Mouse (Mus musculus): Measurements from ENCODE around the gene Mrpl39. TPM values are rescaled to one million over a fixed set of nuclear protein-coding genes. Genes with fewer than 3 reads are reported as not detected.
A peak's percentile ranks its signal among the peaks of the same experiment; 100 is the strongest.

Gene Mrpl39
- polyA plus RNA-seq, 1 experiment from 2014 or later, result 49.4 TPM

- peak overlapping the region; percentile 68 for H3K9ac ChIP-seq (ENCODE audit: low read depth, low read length)
- under 1% methylated on average over 23 of the region's 23 CpGs for WGBS
- peaks cover 5% of the 10 kb centered on the region; the same call in 1 of the 2 replicates for H3K4me1 ChIP-seq (ENCODE audit: control insufficient read depth, insufficient read depth, low read length)
- no peaks in the 10 kb centered on the region for H3K9me3 ChIP-seq (ENCODE audit: control insufficient read depth, low read length)
- H3K27ac ChIP-seq (ENCODE audit: low read length), result no peak overlapping the region
- peak overlapping the region; percentile 57 for H3K4me3 ChIP-seq (ENCODE audit: low read length)
- H3K4me2 ChIP-seq (ENCODE audit: low read depth, low read length), result peak overlapping the region; percentile 99
- H3K36me3 ChIP-seq (ENCODE audit: control insufficient read depth, insufficient read depth, low read length), result no peaks in the 10 kb centered on the region
- H3K27me3 ChIP-seq (replicated peaks; ENCODE audit: control insufficient read depth, insufficient read depth, low read length), result peaks cover 10% of the 10 kb centered on the region
- no peak for ATAC-seq
These were observed 39.3 kb upstream of the Mrpl39 start for GRCm38 (mm10) chr16:84774761-84775231.

GRCm38 (mm10) chr16:84774003-84774703, 38.6 kb upstream of the Mrpl39 start, which contains the start of gene Jam2:
Gene Jam2, plus strand, starts transcription at chr16:84774123.
- peak; percentile 87 for ATAC-seq
- Histone ChIP-seq H3K4me2 (ENCODE audit: low read depth, low read length) (peak within 1 kb of the TSS; percentile 99), H3K4me1 (ENCODE audit: control insufficient read depth, insufficient read depth, low read length) (peaks cover 5% of the 10 kb centered on the region; the same call in 1 of the 2 replicates), H3K9ac (ENCODE audit: low read depth, low read length) (peak within 1 kb of the TSS; percentile 68), H3K36me3 (ENCODE audit: control insufficient read depth, insufficient read depth, low read length) (no peaks in the 10 kb centered on the region), H3K4me3 (ENCODE audit: low read length) (peak within 1 kb of the TSS; percentile 57), H3K9me3 (ENCODE audit: control insufficient read depth, low read length) (no peaks in the 10 kb centered on the region), H3K27me3 (replicated peaks; ENCODE audit: control insufficient read depth, insufficient read depth, low read length) (peaks cover 10% of the 10 kb centered on the region), H3K27ac (ENCODE audit: low read length) (0 out of 2 replicates have a peak within 1 kb of the TSS, but pooled peaks have one; percentile 18)
- WGBS, result 0% methylated on average over 41 of the region's 43 CpGs

- Histone ChIP-seq H3K9ac (ENCODE audit: low read depth, low read length) (peak overlapping the region; percentile 68; the same call in 1 of the 2 replicates), H3K4me1 (ENCODE audit: control insufficient read depth, insufficient read depth, low read length) (peaks cover 5% of the 10 kb centered on the region; the same call in 1 of the 2 replicates), H3K36me3 (ENCODE audit: control insufficient read depth, insufficient read depth, low read length) (no peaks in the 10 kb centered on the region), H3K4me3 (ENCODE audit: low read length) (peak overlapping the region; percentile 57), H3K4me2 (ENCODE audit: low read depth, low read length) (peak overlapping the region; percentile 99), H3K27ac (ENCODE audit: low read length) (no peak overlapping the region), H3K27me3 (replicated peaks; ENCODE audit: control insufficient read depth, insufficient read depth, low read length) (peaks cover 10% of the 10 kb centered on the region), H3K9me3 (ENCODE audit: control insufficient read depth, low read length) (no peaks in the 10 kb centered on the region)
- WGBS, result 5% methylated on average over 15 of the region's 15 CpGs
- ATAC-seq, result peak; percentile 15; the same call in 1 of the 2 replicates
These were observed 37.8 kb upstream of the Mrpl39 start for GRCm38 (mm10) chr16:84773268-84773861.

GRCm38 (mm10) chr16:84772496-84773267, 37.1 kb upstream of the Mrpl39 start:
- Histone ChIP-seq H3K4me3 (ENCODE audit: low read length) (no peak overlapping the region), H3K9ac (ENCODE audit: low read depth, low read length) (no peak overlapping the region), H3K9me3 (ENCODE audit: control insufficient read depth, low read length) (no peaks in the 10 kb centered on the region), H3K36me3 (ENCODE audit: control insufficient read depth, insufficient read depth, low read length) (no peaks in the 10 kb centered on the region), H3K4me1 (ENCODE audit: control insufficient read depth, insufficient read depth, low read length) (peaks cover 5% of the 10 kb centered on the region; the same call in 1 of the 2 replicates), H3K27ac (ENCODE audit: low read length) (no peak overlapping the region), H3K27me3 (replicated peaks; ENCODE audit: control insufficient read depth, insufficient read depth, low read length) (peaks cover 10% of the 10 kb centered on the region), H3K4me2 (ENCODE audit: low read depth, low read length) (no peak overlapping the region)
- WGBS, result 31% methylated on average over 8 of the region's 8 CpGs
- ATAC-seq, result no peak

GRCm38 (mm10) chr16:84771461-84771860, 35.9 kb upstream of the Mrpl39 start:
- Histone ChIP-seq H3K27ac (ENCODE audit: low read length) (no peak overlapping the region), H3K4me1 (ENCODE audit: control insufficient read depth, insufficient read depth, low read length) (peaks cover 5% of the 10 kb centered on the region; the same call in 1 of the 2 replicates), H3K36me3 (ENCODE audit: control insufficient read depth, insufficient read depth, low read length) (no peaks in the 10 kb centered on the region), H3K4me2 (ENCODE audit: low read depth, low read length) (no peak overlapping the region), H3K9me3 (ENCODE audit: control insufficient read depth, low read length) (no peaks in the 10 kb centered on the region), H3K4me3 (ENCODE audit: low read length) (no peak overlapping the region), H3K27me3 (replicated peaks; ENCODE audit: control insufficient read depth, insufficient read depth, low read length) (peaks cover 10% of the 10 kb centered on the region), H3K9ac (ENCODE audit: low read depth, low read length) (no peak overlapping the region)
- ATAC-seq, result no peak
- 79% methylated on average over 2 of the region's 2 CpGs for WGBS

GRCm38 (mm10) chr16:84770891-84771290, 35.3 kb upstream of the Mrpl39 start:
- Histone ChIP-seq H3K9ac (ENCODE audit: low read depth, low read length) (no peak overlapping the region), H3K27me3 (replicated peaks; ENCODE audit: control insufficient read depth, insufficient read depth, low read length) (peaks cover 8% of the 10 kb centered on the region), H3K9me3 (ENCODE audit: control insufficient read depth, low read length) (no peaks in the 10 kb centered on the region), H3K4me3 (ENCODE audit: low read length) (no peak overlapping the region), H3K4me2 (ENCODE audit: low read depth, low read length) (no peak overlapping the region), H3K27ac (ENCODE audit: low read length) (no peak overlapping the region), H3K36me3 (ENCODE audit: control insufficient read depth, insufficient read depth, low read length) (no peaks in the 10 kb centered on the region), H3K4me1 (ENCODE audit: control insufficient read depth, insufficient read depth, low read length) (peaks cover 5% of the 10 kb centered on the region; the same call in 1 of the 2 replicates)
- ATAC-seq, result no peak
- 84% methylated on average over 7 of the region's 7 CpGs for WGBS

- Histone ChIP-seq H3K9me3 (ENCODE audit: control insufficient read depth, low read length) (no peaks in the 10 kb centered on the region), H3K27me3 (replicated peaks; ENCODE audit: control insufficient read depth, insufficient read depth, low read length) (peaks cover 8% of the 10 kb centered on the region), H3K36me3 (ENCODE audit: control insufficient read depth, insufficient read depth, low read length) (no peaks in the 10 kb centered on the region), H3K27ac (ENCODE audit: low read length) (no peak overlapping the region), H3K4me3 (ENCODE audit: low read length) (no peak overlapping the region), H3K9ac (ENCODE audit: low read depth, low read length) (no peak overlapping the region), H3K4me1 (ENCODE audit: control insufficient read depth, insufficient read depth, low read length) (peaks cover 5% of the 10 kb centered on the region; the same call in 1 of the 2 replicates), H3K4me2 (ENCODE audit: low read depth, low read length) (no peak overlapping the region)
- WGBS, result 81% methylated on average over 19 of the region's 19 CpGs
- no peak for ATAC-seq
These were observed 34.3 kb upstream of the Mrpl39 start for GRCm38 (mm10) chr16:84769619-84770464.

- Histone ChIP-seq H3K27me3 (replicated peaks; ENCODE audit: control insufficient read depth, insufficient read depth, low read length) (peaks cover 5% of the 10 kb centered on the region), H3K9ac (ENCODE audit: low read depth, low read length) (no peak overlapping the region), H3K27ac (ENCODE audit: low read length) (no peak overlapping the region), H3K9me3 (ENCODE audit: control insufficient read depth, low read length) (no peaks in the 10 kb centered on the region), H3K4me3 (ENCODE audit: low read length) (no peak overlapping the region), H3K36me3 (ENCODE audit: control insufficient read depth, insufficient read depth, low read length) (no peaks in the 10 kb centered on the region), H3K4me2 (ENCODE audit: low read depth, low read length) (no peak overlapping the region), H3K4me1 (ENCODE audit: control insufficient read depth, insufficient read depth, low read length) (peaks cover 5% of the 10 kb centered on the region; the same call in 1 of the 2 replicates)
- WGBS, result 70% methylated on average over 4 of the region's 4 CpGs
- no peak for ATAC-seq
These were observed 33.6 kb upstream of the Mrpl39 start for GRCm38 (mm10) chr16:84769182-84769581.
